Mouse (Mus musculus): ENCODE data around the gene Mast2.

Mast2 gene

DNA sequence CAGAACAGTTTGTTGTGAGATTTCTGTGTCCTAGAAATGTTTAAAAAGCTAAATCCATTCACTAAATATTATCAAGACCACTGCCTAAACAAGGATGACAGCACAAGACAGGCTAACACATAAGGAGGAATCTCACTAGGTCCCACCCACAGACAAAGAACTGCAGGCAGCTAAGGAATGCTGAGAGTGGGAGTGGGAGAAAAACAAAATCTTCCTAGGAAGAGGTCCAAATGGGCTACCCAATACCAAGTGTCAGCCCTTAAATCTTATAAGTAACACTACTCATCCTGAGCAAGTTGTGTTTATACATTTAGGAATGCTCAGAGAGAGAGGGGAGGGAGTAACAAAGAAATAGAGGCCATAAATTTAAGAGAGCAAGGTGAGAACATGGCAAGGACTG lies 52.6 kb downstream of the Mast2 start:
- DNase-seq (ENCODE audit: low read depth, low spot score) = peak; percentile 45

DNA sequence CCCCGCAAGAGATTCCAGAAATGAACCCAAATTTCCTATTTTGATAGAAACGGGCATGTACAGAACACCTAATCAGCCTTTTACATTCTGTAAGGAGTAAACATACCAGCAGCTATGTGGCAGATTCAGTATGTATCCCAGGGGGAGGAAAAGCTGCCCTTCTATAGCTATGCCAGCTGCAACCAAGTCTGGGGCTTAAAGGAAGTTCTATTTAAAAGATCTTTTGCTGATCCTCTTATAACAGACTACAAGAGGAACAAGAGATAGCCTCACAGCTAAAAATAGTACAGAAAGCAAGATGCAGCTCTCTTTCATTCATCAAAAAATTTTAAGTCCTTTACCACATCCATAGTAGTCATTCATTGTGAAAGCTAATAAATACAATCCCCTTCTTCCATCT lies 57.3 kb downstream of the Mast2 start:
- DNase-seq (ENCODE audit: low read depth, low spot score) = no peak

DNA sequence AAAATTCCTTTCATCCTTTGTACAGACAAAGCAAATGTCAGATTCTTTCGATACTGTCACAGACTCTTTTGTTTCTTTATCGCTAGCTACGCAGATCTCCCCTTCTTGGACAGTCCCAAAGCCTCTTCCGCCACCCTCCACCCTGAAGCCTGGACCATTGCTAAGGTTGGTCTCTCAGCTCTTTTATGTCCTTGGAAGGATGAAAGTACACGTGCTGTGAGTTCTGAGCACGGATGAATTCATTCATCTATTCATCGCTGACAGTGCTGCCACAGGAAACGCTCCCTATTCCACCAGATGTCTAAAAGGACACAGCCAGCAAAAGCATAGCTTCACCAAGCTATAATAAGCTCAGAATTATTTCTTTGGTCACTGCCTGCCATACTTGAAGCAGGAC lies 58.0 kb downstream of the Mast2 start:
- no peak for DNase-seq (ENCODE audit: low read depth, low spot score)

DNA sequence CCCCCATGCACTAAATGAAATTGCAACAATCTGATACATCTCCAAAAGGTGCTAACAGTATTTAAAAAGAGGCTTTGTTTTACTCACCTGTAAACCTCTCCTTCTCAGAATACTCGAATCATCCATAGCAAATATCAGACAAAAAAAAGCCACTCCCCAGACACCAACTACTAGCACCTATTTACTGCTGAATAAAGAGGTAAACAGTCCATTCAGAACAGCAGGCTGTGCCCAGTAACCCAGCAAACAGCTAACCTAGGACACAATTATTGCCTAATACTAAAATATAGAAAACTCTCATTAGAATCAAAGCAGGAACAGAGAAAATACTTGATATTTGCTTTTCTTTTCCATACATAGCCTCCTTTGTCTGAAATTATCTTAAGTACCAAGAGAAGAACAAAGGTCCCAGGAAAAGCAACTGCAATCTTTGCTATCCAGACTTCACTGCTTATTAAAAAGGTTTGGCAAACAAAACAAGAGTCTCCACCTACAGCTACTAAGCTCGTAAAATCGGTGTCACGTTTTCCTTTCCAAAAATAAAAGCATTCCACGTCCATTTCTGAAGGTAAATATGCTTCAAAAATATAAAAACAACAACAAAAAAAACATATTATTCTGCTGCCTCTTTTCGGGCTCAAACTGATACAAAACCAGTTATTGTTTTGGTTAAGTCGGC lies 58.6 kb downstream of the Mast2 start:
- DNase-seq (ENCODE audit: low read depth, low spot score) = no peak

DNA sequence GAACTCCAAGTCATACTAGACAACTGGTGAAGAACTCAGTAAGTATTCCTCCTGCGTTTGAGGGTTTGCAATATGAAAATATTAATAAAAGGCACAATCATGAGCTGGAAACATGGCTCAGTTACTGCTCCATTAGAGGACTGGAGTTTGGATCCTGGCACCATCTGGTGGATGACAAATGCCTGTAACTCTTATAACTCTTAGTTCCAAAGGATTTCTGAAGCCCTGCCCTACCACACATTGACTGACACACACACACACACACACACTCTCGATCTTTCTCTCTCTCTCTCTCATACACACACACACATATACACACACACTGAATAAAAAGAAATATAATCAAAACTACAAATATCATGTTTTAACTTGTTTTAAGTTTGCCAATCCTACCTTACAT lies 60.1 kb downstream of the Mast2 start:
- peak; percentile 62 for DNase-seq (ENCODE audit: low read depth, low spot score)

DNA sequence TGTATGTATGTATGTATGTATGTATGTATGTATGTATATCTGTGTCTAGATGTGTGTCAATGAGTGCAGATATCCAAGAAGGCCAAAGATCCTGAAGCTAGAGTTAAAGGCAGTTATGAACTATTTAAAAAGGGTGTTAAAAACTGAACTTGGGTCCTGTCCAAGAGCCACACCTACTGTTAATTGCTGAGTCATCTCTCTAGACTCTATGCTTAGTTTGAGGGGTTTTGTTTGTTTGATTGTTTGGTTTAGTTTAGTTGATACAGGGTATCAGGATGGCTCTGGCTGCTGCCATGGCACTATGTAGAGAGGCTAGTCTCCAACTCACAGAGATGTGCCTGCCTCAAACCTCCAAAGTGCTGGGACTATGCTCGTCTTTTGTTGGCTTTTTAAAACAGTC lies 61.3 kb downstream of the Mast2 start:
- DNase-seq (ENCODE audit: low read depth, low spot score) = no peak

DNA sequence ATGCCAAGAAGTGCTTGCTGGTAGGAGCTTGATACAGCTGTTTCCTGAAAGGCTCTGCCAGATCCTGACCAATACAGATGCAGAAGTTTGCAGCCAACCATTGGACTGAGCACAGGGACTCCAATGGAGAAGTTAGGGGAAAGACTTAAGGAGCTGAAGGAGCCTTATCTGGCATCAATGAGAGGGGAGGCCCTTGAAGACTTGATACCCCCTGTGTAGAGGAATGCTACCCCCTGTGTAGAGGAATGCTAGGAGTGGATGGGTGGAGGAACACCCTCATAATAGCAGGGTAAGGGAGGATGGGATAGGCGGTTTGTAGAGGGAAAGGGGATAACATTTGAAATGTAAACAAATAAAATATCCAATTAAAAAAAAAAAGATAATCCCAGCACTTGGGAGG lies 65.9 kb downstream of the Mast2 start:
- DNase-seq (ENCODE audit: low read depth, low spot score) = no peak

DNA sequence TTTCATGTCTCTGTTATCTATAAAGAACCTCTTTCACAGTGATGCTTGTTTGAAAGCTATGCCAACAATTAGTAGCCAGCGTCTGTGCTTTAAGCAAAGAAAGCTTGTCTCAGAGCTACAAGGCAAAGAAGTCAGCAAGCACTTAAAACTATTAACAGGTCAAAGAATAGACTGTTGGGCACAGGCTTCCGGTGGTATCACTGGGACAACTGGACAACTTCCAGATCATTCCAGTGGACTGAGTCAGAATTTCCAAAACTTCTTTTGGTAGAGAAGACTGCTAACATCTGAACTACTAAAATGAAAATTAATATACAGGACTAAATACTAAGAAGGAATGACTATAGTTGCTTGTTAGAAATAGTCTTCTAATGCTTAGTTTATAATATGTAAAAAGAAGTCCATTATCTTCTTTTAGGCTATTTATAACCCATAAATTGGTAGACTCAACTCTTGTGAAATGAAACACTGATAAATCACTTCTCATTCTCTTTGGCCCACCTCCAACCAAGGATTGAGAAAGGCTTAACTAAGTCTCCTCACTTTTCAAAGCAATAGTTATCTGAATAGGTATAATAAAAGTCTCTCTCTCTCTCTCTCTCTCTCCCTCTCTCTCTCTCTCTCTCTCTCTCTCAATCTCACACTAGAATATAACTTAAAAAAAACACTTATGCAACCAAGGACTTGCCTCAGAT lies 85.9 kb downstream of the Mast2 start:
- peak; percentile 90 for DNase-seq (ENCODE audit: low read depth, low spot score)

DNA sequence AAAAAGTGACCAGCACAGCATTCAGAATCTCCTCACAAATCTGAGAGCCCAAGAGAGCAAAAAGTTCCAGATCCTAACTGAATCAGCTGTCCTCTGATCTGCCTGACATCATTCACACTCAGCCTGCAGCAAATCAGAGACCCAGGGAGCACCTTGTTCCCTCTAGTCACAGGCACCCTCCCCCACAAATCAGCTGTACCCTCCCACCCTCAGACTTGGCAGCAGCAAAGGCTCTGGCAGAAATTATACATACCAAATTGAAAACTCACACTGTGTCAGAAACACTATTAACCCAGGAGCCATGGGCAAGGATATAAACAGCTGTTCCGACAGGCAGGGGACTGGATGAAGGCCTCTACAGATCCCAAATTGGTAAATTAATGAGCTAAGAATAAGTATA lies 92.3 kb downstream of the Mast2 start:
- peak; percentile 60 for DNase-seq (ENCODE audit: low read depth, low spot score)

DNA sequence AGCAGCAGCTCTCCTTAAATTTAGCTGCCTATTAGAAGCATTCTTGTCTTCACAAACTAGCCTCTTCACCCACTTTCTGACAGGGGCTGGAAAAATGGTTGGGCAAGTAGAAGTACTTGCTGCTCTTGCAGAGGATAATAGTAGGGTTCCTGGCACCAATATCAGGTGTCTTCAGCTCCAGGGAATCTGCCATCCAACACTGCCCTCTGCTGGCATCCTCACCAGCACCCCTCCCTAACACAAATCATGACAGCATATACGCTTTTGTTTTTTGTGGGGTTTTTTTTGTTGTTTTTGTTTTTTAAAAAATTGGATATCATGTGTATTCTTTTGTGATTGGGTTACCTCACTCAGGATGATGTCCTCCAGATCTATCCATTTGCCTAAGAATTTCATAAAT lies 105.9 kb downstream of the Mast2 start:
- DNase-seq (ENCODE audit: low read depth, low spot score) = peak; percentile 37

DNA sequence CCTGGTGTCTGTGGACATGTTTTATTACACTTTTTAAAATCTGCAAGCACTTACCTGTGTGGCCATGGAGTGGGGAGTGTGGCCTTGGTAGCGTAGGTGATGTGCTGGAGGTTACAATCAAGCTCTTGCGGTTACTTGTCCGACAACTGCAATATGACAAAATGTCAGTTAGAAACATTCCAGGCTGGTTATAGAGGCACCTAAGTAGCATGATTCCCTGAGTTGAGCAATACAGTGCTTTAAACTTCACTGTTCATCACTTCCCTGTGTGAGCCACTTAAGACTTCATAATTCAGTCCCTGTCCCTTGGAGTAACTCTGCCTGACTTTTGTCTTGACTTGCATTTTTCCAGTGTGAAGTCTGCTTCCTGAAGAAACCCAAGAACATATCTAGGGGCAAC lies 111.1 kb downstream of the Mast2 start:
- no peak for DNase-seq (ENCODE audit: low read depth, low spot score)

DNA sequence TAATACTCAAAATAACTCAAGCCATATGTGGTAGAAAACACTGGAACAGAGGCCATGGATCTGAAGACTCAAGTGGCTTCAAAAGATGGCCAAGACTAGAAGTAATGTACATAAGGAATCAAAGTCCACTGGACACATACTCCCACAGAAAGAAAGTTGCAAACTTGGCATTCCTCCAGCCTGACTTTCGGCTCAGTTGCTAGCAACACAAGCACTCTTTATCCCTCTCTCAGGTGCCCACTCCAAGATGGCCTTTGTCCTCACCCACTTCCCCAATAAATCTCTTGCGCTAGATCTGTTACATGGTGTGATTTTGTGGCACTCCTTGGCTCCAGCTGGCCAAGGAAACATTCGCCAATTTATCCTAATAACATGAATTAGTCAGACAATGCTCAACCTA lies 111.5 kb downstream of the Mast2 start:
- no peak for DNase-seq (ENCODE audit: low read depth, low spot score)

DNA sequence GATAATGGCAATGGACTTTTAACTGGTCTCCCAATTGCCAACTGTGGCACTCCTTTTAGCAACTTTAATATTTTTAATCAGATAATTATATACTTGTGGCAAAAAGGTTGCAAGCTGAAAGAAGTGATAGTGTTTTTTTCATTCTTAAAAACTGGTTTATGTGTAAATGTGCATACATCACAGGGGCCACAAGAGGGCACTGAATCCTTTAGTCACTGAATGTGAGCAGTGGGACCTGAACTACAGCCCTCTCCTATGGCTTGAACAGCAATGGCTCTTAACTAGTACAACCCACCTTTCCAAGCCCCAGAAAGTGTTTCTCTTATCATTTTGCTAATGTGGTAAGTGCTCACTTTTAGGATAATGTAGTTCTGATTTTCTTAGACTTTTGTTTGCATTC lies 121.9 kb downstream of the Mast2 start:
- DNase-seq (ENCODE audit: low read depth, low spot score) = peak; percentile 82

DNA sequence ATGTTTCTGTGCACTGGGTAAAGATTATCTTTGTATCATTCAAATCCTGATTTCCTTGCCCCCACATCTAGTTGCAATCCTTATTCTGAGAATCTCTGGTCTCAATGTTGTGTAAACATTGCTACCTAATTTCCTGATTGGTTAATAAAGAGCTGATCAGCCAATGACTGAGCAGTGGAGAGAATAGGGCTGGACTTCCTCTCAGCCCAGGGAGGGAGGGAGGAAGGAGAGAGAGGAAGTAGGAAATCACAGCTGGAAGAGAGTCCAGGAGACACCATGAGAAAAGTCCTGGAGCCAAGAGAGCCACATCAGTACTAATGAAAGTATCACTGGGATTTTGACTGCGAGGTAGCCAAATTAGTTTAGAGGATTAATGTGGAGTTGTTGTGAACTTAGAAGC lies 127.7 kb downstream of the Mast2 start:
- DNase-seq (ENCODE audit: low read depth, low spot score) = peak; percentile 9

DNA sequence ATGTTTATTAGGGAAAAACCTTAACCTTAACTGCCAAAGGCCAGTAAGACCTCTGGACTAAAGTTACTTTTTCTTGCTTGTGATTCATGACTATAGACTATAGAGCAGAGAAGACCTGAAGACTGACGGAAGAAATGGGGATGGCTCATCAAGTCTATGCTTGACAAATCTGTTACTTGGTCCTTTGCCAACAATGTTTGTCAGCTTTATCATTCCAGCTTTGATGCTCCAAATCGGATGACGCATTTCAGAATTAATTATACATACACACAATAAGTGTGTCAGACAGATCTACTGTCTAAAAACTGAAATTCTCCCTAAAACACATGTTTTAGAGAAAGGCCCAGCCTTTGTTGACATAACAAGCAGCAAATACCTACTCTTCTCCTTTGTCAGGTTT lies 134.7 kb downstream of the Mast2 start:
- DNase-seq (ENCODE audit: low read depth, low spot score) = no peak

DNA sequence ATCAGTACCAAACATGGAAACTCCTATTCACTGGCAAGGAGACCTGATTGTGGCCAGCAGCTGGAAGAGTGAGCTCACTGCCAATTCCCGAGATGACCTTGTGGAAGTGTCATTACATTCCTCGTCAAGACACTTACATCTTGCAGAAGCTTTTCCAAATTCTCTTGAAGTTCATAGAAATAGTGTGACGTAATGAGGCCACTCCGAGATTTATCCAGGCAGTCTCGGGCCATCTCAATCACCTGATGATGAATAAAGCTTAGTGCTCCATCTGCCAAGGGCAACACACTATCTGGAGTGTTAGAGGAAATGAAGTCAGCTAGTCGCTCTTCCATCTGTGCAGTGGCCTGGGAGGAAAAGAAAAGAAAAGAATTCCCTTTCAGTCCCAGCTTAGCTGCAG lies 141.9 kb downstream of the Mast2 start:
- no peak for DNase-seq (ENCODE audit: low read depth, low spot score)

DNA sequence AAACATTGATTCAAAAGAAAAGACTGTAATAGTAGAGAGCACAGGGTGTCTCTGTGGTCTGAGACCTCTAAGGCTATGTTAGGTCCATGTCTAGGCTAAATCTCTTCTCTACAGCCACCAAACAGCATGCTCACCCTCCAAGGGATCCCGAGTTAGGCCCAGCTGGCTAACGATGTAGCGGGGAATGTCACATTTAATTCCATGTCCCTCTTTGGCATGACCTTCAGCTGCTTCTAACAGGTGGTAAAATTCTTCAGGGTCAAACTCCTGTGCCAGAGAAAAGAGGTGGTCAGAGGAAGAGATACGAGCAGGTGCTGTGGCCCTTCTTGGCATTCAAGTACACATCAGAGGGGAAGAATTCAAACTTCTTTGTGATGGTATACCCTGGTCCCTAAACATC lies 146.4 kb downstream of the Mast2 start:
- no peak for DNase-seq (ENCODE audit: low read depth, low spot score)

DNA sequence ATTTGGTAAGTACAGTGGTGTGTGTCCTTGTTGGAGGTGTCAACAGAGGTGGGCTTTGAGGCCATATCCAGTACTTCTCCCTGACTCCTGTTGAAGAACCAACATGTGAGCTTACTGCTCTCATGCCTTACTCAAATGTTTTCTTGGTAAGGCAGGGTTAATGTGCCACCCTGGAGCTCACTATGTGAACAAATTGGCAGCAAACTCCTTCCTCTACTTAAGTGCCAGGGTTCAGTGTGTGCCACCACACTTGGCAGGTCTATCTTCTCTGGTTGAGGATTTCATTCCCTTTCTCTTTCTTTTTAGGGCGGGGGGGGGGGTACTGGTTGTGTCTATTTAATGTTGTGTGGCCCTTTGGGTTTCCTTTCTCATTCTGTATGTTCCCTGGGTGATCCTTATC lies 159.4 kb downstream of the Mast2 start:
- DNase-seq (ENCODE audit: low read depth, low spot score) = no peak

DNA sequence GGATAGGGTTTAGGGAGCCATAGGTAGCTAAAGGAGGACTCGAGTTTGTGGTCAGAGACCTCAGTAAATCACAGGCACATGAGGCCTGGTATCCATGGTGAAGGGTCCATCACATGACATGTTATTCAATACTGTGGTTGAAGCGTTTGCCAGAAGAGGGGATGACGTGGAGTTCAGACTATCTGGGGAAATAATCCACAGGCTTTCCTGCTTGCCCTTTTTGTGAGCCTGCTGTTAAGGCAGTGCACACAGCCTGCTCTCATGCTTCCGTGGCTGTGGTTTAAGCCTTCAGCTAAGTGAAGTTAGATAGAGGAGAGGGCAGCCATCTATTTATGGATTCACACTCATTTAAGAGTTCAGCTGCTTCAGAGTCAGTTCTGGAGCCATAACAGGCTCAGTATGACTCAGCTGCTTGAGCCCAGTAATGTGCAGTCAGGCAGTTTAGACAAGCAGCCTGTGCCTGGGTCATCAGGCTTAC lies 163.1 kb downstream of the Mast2 start:
- peak; percentile 97 for DNase-seq (ENCODE audit: low read depth, low spot score)

DNA sequence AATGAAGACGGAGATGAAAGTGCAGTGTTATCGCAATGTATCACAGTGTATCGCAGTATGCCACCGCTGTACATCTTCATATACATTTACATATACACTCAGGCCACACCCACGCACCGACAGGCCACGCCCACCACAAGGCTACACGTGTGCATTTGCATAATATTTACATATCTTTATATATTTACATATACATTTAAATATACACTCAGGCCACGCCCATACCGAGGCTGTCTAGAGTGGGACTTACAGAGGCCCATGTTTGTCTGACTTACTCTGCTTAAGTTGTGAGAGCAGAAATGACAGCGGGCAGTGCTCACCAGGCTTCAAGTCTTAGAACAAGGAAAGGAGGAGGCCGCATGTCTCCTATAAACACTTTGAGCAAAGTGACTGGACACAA lies 170.7 kb downstream of the Mast2 start:
- DNase-seq (ENCODE audit: low read depth, low spot score) = no peak

DNA sequence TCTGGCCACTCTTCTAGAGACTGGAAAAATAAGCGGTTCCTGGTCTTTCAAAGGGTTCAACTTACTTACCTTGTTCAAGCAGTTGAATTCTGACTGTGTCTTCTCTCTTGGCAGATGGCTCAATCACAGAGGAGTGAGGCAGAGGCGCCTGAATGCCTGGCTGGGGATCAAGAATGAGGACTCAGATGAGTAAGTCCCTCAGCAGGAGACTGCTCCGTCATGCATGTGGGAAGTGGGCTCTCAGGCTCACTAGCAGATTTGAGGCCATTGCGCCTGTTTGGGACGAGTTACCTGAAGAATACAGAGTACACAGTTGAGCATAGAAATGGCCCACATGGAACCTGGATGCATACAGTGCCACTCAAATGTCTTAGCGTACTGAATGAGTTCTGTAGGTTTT lies 172.4 kb downstream of the Mast2 start:
- DNase-seq (ENCODE audit: low read depth, low spot score) = peak; percentile 74

DNA sequence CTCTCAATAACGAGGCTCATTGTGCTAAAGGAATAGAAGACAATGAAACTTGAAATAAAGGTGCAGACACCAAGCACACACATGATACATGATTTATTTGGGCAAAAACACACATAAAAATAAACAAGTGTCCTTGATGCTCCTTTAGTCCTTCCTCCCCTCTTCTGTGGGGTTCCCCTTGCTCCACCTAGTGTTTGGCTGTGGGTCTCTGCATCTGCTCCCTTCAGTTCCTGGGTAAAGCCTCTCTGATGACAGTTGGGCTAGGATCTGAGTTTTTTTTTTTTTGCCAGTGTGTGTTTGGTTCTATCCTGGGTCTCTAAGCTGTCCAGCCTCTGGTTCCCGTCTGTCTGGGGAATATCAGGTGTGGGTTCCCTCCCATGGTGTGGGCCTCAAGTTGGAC lies 181.8 kb downstream of the Mast2 start:
- no peak for DNase-seq (ENCODE audit: low read depth, low spot score)

DNA sequence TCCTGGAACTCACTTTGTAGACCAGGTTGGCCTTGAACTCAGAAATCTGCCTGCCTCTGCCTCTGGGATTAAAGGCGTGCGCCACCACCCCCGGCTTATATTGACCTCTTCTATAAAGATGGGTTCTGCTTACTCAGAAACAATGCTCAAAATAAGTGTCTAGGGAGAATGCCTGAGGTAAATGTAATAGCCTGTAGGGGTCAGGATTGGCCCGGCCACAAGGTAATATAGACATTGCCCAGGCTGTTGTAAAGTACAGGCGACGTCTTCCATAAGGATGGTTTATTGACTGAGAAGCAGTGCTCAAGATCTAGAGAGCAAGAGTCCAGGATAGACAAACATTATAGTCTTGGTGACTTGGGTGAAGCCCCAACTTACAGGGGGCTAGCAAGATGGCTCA lies 195.8 kb downstream of the Mast2 start:
- DNase-seq (ENCODE audit: low read depth, low spot score) = no peak
